Mouse (Mus musculus): ENCODE data around the gene Cdk10. TPM values are rescaled to one million over a fixed set of nuclear protein-coding genes. Genes with fewer than 3 reads are reported as not detected.
"Not testable (repeated sequence)": the region's sequence is repeated elsewhere in the genome, so short reads cannot be mapped to it uniquely, and the experiment has no call there.

The Cdk10 gene
- 1.8 and 2.3 TPM in 2 replicates for polyA plus RNA-seq (2012)

DNA sequence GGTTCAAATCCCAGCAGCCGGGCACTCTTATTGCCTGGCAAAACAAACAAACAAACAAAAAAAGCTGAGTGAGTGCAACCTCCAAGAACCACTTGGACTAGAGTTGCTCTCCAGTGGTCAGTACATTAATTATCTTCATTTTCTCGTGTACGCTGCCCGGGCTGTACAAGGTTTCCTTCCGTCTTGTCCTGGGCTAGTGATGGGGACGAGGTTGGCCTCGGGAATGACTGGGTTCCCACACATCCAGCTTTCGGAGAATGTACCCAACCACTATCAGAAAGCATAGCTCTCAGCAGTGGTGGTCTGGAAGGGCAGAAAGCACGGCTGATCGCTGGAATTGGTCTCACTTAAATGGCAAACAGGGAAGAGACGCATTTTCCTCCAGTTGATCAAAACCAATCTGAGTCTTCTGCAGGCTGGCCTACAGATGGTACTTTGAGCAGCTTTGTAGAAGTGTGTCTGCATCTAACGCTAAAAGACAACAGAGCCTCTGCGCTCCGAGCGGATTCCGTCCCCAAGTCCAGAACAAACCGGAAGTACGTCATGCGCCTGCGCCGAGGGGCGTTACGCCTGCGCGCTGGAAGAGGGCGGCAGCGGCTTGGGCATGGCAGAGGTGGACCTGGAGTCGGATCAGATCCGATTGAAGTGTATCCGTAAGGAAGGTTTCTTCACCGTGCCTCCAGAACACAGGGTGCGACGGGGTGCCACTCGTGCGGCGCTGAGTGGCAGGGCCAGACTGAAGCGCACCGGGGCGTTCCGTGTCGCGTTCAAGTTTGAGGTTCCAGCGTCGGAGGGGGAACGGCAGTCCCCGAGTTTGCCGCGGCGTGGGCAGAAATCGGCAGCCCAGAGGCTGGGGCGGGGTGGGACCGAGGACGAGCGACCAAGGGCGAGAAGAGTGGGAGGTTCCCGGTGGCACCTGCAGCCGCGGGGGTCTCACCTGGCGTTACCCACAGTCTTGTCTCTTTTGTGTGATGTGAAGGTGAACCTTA is at the start of gene Cdk10:
TSS of gene Cdk10 (plus strand) at position 565 of the 989 bp plus-strand sequence.
- H3K9me3 ChIP-seq (ENCODE audit: control insufficient read depth, low read length) = no peaks in the 10 kb centered on the region
- H3K4me1 ChIP-seq (ENCODE audit: control insufficient read depth) = peaks cover 24% of the 10 kb centered on the region
- H3K27me3 ChIP-seq (ENCODE audit: control insufficient read depth) = no peaks in the 10 kb centered on the region; the same call in 1 of the 2 replicates
- no peak for TF ChIP-seq TAL1 (IDR thresholded peaks at IDR 0.05; ENCODE audit: low read length)
- TF ChIP-seq GATA1 (IDR thresholded peaks at IDR 0.05; ENCODE audit: low read length) = no peak
- peaks cover 21% of the 10 kb centered on the region for H3K36me3 ChIP-seq (ENCODE audit: control insufficient read depth)
- H3K4me3 ChIP-seq (replicated peaks) = peak within 1 kb of the TSS; percentile 66

DNA sequence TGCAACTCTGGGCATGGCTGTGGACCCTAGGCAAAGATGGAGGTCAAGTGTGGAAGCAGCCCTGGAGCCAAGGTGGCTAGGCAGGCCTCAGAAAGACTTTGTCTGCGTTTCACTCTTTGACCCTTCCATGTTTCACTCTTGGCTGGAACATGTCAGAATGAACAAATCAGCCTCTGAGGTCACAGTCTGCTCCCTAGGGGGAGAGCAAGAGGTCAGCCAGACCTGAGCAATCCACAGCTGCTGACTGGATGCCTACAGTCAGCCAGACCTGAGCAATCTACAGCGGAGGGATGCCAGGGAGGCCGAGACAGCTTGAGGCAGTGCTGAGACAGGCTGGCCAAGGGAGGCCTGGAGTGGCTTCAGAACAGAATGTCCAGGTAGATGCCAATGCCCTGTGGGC is 43.3 kb upstream of the Cdk10 start:
- peaks cover 2% of the 10 kb centered on the region for H3K27me3 ChIP-seq (ENCODE audit: control insufficient read depth)

DNA sequence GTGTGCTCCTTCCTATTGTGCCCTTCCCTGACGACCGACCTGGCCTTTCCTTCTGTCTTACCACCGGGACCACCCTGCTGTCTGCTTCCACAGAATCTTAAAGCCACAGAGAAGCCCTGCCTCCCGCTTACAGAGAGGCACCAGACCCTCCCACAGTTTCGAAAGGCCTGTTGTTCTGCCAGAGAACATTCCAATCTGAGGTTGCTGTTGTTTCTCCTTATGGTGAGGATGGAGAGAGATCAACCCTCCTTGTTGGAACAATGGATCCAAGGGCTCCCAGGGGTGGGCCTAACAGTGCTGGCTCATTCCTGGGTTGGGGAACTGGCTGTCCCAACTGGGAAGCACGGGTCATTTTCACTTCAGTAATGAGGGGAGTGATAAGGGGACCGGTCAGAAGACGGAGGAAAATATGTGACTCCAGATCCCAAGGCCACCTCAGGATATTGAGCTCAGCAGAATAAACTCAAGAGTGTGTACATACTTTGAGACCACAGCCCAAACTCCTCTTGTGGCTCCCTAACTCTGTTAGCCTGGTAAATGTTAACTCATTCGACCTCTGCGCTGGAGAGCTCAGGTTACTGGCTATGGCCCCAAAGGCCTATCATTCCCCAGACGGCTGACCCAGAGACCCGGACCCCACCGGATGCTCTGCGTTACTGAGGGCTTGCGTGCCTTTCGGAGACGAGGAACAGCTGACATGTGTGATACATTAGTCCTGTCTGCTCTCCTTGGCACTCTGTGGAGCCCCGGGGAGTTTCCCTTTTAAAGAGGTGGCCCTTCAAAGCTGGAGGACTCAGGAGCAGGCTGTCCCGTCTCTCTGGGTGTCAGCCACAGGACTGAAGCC is 38.9 kb upstream of the Cdk10 start, which contains the start of gene Dpep1:
TSS of gene Dpep1 (plus strand) at position 677 of the 844 bp plus-strand sequence.
- TF ChIP-seq GATA1 (IDR thresholded peaks at IDR 0.05; ENCODE audit: low read length) (no peak), TAL1 (IDR thresholded peaks at IDR 0.05; ENCODE audit: low read length) (no peak)
- H3K4me3 ChIP-seq (replicated peaks) = no peak within 1 kb of the TSS
- H3K27me3 ChIP-seq (ENCODE audit: control insufficient read depth) = peaks cover 12% of the 10 kb centered on the region
- H3K36me3 ChIP-seq (ENCODE audit: control insufficient read depth) = no peaks in the 10 kb centered on the region
- no peaks in the 10 kb centered on the region for H3K9me3 ChIP-seq (ENCODE audit: control insufficient read depth, low read length)
- H3K4me1 ChIP-seq (ENCODE audit: control insufficient read depth) = peaks cover 22% of the 10 kb centered on the region

More for the DNA sequence above, 43.3 kb upstream of the Cdk10 start:
- no peak for TF ChIP-seq GATA1 (IDR thresholded peaks at IDR 0.05; ENCODE audit: low read length)
- TF ChIP-seq TAL1 (IDR thresholded peaks at IDR 0.05; ENCODE audit: low read length) = no peak
- Histone ChIP-seq H3K9me3 (ENCODE audit: control insufficient read depth, low read length) (peaks cover 29% of the 10 kb centered on the region), H3K4me1 (ENCODE audit: control insufficient read depth) (no peaks in the 10 kb centered on the region; the same call in 1 of the 2 replicates), H3K36me3 (ENCODE audit: control insufficient read depth) (no peaks in the 10 kb centered on the region), H3K4me3 (replicated peaks) (no peak overlapping the region)

DNA sequence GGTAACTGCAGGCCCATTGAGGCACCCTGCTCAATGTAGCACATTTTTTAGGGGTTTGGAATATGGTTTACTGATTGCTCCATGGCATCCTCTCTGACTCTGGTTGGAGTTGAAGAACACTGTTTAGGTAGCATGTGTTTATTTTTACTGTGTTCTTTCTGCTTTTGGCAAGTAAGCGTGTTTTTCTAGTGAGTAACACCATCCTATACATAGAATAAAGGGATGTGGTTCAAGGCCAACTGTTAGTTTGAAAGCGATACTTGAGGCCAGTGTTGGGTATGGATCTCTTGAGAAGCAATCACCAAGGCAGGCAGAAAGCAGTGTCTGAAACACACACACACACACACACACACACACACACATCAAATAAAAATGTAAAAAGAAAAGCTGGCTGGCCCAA is 36.6 kb upstream of the Cdk10 start:
- Histone ChIP-seq H3K36me3 (ENCODE audit: control insufficient read depth) (no peaks in the 10 kb centered on the region), H3K4me1 (ENCODE audit: control insufficient read depth) (peaks cover 30% of the 10 kb centered on the region), H3K27me3 (ENCODE audit: control insufficient read depth) (peaks cover 14% of the 10 kb centered on the region), H3K9me3 (ENCODE audit: control insufficient read depth, low read length) (no peaks in the 10 kb centered on the region), H3K4me3 (replicated peaks) (no peak overlapping the region)
- TF ChIP-seq GATA1 (IDR thresholded peaks at IDR 0.05; ENCODE audit: low read length) (no peak), TAL1 (IDR thresholded peaks at IDR 0.05; ENCODE audit: low read length) (no peak)

DNA sequence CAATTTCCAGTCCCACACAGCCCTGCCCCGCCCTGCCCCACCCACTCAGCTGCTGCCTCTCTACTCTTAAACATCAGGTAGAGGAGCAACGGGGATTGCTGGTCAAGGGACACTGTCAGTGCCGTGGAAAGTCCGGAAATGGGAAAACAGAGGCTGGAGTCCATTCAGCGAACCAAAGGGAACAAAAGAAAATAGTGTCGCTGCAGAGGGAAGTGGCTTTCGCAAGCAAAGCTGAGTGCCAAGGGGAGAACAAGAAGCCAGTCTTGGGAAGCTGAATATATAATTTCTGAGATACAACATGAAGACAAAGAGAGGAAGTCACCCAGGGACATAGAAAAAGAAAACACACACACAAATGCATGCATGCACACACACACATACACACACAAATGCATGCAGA is 35.8 kb upstream of the Cdk10 start:
- H3K4me1 ChIP-seq (ENCODE audit: control insufficient read depth) = peaks cover 30% of the 10 kb centered on the region
- no peaks in the 10 kb centered on the region for H3K9me3 ChIP-seq (ENCODE audit: control insufficient read depth, low read length)
- peaks cover 14% of the 10 kb centered on the region for H3K27me3 ChIP-seq (ENCODE audit: control insufficient read depth)
- no peak overlapping the region for H3K4me3 ChIP-seq (replicated peaks)
- no peaks in the 10 kb centered on the region for H3K36me3 ChIP-seq (ENCODE audit: control insufficient read depth)
- TF ChIP-seq TAL1 (IDR thresholded peaks at IDR 0.05; ENCODE audit: low read length) (no peak), GATA1 (IDR thresholded peaks at IDR 0.05; ENCODE audit: low read length) (no peak)

DNA sequence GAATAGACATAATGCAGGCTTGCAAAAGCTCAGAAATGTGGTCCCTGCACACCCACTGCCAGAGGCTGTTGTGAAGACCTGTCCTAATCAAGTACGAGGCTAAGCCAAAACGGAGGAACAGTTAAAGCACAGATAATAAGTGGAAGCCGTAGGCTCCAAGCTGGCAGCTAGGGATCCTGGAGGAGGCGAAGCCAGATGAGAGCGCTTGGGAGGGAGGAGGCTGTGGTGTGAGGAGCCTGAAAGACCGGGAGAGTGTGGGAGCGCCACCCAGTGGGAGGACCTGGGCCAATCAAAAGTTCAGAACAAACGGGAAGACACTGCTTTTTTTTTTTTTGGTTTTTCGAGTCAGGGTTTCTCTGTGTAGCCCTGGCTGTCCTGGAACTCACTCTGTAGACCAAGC is 34.0 kb upstream of the Cdk10 start:
- TF ChIP-seq TAL1 (IDR thresholded peaks at IDR 0.05; ENCODE audit: low read length) = no peak
- no peak for TF ChIP-seq GATA1 (IDR thresholded peaks at IDR 0.05; ENCODE audit: low read length)
- H3K4me3 ChIP-seq (replicated peaks) = no peak overlapping the region
- H3K36me3 ChIP-seq (ENCODE audit: control insufficient read depth) = no peaks in the 10 kb centered on the region
- H3K4me1 ChIP-seq (ENCODE audit: control insufficient read depth) = peaks cover 31% of the 10 kb centered on the region
- H3K9me3 ChIP-seq (ENCODE audit: control insufficient read depth, low read length) = no peaks in the 10 kb centered on the region
- H3K27me3 ChIP-seq (ENCODE audit: control insufficient read depth) = peaks cover 18% of the 10 kb centered on the region

DNA sequence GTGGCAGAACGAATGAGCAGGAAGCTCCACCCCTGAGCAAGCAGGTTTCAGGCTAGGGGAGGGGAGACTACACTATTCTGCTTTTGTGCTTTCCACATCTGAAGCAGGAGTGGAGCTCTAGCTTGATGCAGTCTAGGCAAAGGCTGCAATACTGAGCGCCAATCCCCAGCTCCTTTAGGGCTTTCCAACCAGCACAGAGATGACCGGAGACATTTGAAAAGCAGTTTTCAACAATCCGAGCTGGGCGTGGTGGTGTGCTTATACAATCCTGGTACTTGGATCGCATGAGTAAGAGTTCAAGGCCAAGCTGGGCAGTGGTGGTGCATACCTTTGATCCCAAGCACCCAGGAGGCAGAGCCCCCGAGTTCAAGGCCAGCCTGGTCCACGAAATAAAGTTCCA is 32.7 kb upstream of the Cdk10 start:
- no peaks in the 10 kb centered on the region for H3K36me3 ChIP-seq (ENCODE audit: control insufficient read depth)
- no peak for TF ChIP-seq GATA1 (IDR thresholded peaks at IDR 0.05; ENCODE audit: low read length)
- TF ChIP-seq TAL1 (IDR thresholded peaks at IDR 0.05; ENCODE audit: low read length) = no peak
- peaks cover 2% of the 10 kb centered on the region for H3K9me3 ChIP-seq (ENCODE audit: control insufficient read depth, low read length)
- H3K4me1 ChIP-seq (ENCODE audit: control insufficient read depth) = peaks cover 39% of the 10 kb centered on the region
- peaks cover 15% of the 10 kb centered on the region for H3K27me3 ChIP-seq (ENCODE audit: control insufficient read depth)
- no peak overlapping the region for H3K4me3 ChIP-seq (replicated peaks)

DNA sequence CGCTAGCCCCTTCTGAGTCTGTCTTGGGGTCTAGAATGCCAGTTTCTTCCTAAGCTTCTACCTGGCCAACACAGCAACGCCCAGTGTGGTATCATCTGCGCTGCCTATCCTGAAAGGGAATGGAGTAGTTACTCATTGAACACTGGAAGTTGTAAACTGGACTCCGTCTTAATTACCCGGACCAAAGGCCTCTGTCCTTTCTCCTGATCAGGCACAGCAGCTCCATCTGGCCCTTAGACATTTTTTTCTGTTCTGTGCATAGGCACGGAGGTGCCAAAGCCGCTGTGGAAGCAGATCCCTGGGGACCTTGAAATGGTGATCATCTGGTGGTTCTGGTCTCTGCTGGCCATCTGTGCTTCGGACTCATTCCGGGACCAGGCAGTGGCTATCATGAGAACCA is 30.9 kb upstream of the Cdk10 start:
- Histone ChIP-seq H3K27me3 (ENCODE audit: control insufficient read depth) (peaks cover 6% of the 10 kb centered on the region), H3K9me3 (ENCODE audit: control insufficient read depth, low read length) (peaks cover 8% of the 10 kb centered on the region), H3K4me3 (replicated peaks) (no peak overlapping the region), H3K4me1 (ENCODE audit: control insufficient read depth) (peaks cover 44% of the 10 kb centered on the region), H3K36me3 (ENCODE audit: control insufficient read depth) (no peaks in the 10 kb centered on the region)
- no peak for TF ChIP-seq TAL1 (IDR thresholded peaks at IDR 0.05; ENCODE audit: low read length)
- no peak for TF ChIP-seq GATA1 (IDR thresholded peaks at IDR 0.05; ENCODE audit: low read length)

DNA sequence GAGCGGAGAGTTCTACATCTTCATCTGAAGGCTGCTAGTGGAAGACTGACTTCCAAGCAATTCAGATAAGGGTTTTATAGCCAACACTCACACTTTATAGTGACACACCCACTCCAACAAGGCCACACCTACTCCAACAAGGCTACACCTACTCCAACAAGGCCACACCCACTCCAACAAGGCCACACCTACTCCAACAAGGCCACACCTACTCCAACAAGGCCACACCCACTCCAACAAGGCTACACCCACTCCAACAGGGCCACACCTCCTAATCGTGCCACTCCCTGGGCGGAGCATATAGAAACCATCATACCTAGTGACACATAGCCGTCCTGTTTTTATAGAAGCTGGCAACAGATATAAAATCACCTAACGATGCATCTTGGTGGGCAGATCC is 27.6 kb upstream of the Cdk10 start:
- peaks cover 18% of the 10 kb centered on the region for H3K27me3 ChIP-seq (ENCODE audit: control insufficient read depth)
- H3K4me3 ChIP-seq (replicated peaks); H3K9me3 ChIP-seq (ENCODE audit: control insufficient read depth, low read length); H3K36me3 ChIP-seq (ENCODE audit: control insufficient read depth): not testable (repeated sequence)
- peaks cover 21% of the 10 kb centered on the region for H3K4me1 ChIP-seq (ENCODE audit: control insufficient read depth)
